Mouse (Mus musculus): ENCODE data around the gene Prdm9. TPM values are rescaled to one million over a fixed set of nuclear protein-coding genes. Genes with fewer than 3 reads are reported as not detected.

Prdm9 gene
- total and polyA plus RNA-seq, 3 experiments, result 4.4 to 6.6 (median 5.0) TPM

- H3K36me3 ChIP-seq (replicated peaks in 1 of 2; ENCODE audit: control insufficient read depth in 1 of 2, insufficient read depth in 1 of 2, low read length in 1 of 2), result no peaks in the 10 kb centered on the region
- in situ Hi-C loops (cut with MboI; ENCODE audit: low pct_ligation_motif_present, low pct_unique_long_range_greater_than_20kb, low sequenced_read_pairs) (no loop called here), dilution Hi-C loops (cut with MboI; ENCODE audit: extremely low pct_ligation_motif_present, extremely low pct_unique_long_range_greater_than_20kb, low sequenced_read_pairs) (no loop called here)
- H3K27me3 ChIP-seq (replicated peaks), result no peaks in the 10 kb centered on the region
- no peak overlapping the region for H3K4me3 ChIP-seq (replicated peaks in 1 of 3; ENCODE audit: low read depth in 2 of 3, low read length in 2 of 3, poor library complexity in 1 of 3)
- no peak for TF ChIP-seq ZMIZ1 (IDR thresholded peaks at IDR 0.05; ENCODE audit: low read depth, low read length)
- no peak for TF ChIP-seq USF1 (IDR thresholded peaks at IDR 0.05; ENCODE audit: low read depth, low read length)
- no peak for TF ChIP-seq CHD2 (IDR thresholded peaks at IDR 0.05; ENCODE audit: low read length)
- TF ChIP-seq RCOR1 (conservative IDR thresholded peaks at IDR 0.05; ENCODE audit: low read depth, low read length), result no peak
- TF ChIP-seq JUN (IDR thresholded peaks at IDR 0.05; ENCODE audit: insufficient read depth, low read depth, low read length), result no peak
- no peak for TF ChIP-seq ETS1 (conservative IDR thresholded peaks at IDR 0.05; ENCODE audit: low read depth, low read length)
- no peak for TF ChIP-seq USF2 (conservative IDR thresholded peaks at IDR 0.05; ENCODE audit: low read depth, low read length)
- TF ChIP-seq MXI1 (IDR thresholded peaks at IDR 0.05; ENCODE audit: low read depth, low read length), result no peak
- no peak for TF ChIP-seq MAZ (IDR thresholded peaks at IDR 0.05; ENCODE audit: low read depth, low read length)
- no peak for TF ChIP-seq MYC (IDR thresholded peaks at IDR 0.05; ENCODE audit: low read depth, low read length)
- TF ChIP-seq JUND (conservative IDR thresholded peaks at IDR 0.05; ENCODE audit: low read depth, low read length), result no peak
- no peak for TF ChIP-seq BHLHE40 (IDR thresholded peaks at IDR 0.05; ENCODE audit: low read depth, low read length)
- TF ChIP-seq CTCF (conservative IDR thresholded peaks at IDR 0.05 in 1 of 2, IDR thresholded peaks at IDR 0.05 in 1 of 2; ENCODE audit: low read depth in 2 of 2, low read length in 2 of 2), result no peak
- no peak for TF ChIP-seq SIN3A (IDR thresholded peaks at IDR 0.05; ENCODE audit: low read length)
- no peaks in the 10 kb centered on the region for H3K4me1 ChIP-seq (ENCODE audit: control insufficient read depth in 1 of 2, insufficient read depth in 2 of 2)
- no peak for DNase-seq (ENCODE audit: extremely low read depth)
- H3K9me3 ChIP-seq (replicated peaks; ENCODE audit: low read length), result no peaks in the 10 kb centered on the region
- no peak overlapping the region for H3K9ac ChIP-seq (ENCODE audit: insufficient read depth, low read depth)
- no peaks in the 10 kb centered on the region for H3K79me2 ChIP-seq (replicated peaks; ENCODE audit: control insufficient read depth, extremely low read depth, insufficient read depth, poor library complexity, severe bottlenecking)
- H3K4me2 ChIP-seq (ENCODE audit: insufficient read depth, low read depth, poor library complexity, severe bottlenecking), result no peak overlapping the region
- no peak overlapping the region for H3K27ac ChIP-seq (ENCODE audit: insufficient read depth, low read depth)
Measured at GRCm38 (mm10) chr17:15599496-15599895, 35.3 kb upstream of the Prdm9 start.

- in situ Hi-C loops (cut with MboI; ENCODE audit: low pct_ligation_motif_present, low pct_unique_long_range_greater_than_20kb, low sequenced_read_pairs) (no loop called here), dilution Hi-C loops (cut with MboI; ENCODE audit: extremely low pct_ligation_motif_present, extremely low pct_unique_long_range_greater_than_20kb, low sequenced_read_pairs) (no loop called here)
- no peaks in the 10 kb centered on the region for H3K79me2 ChIP-seq (replicated peaks; ENCODE audit: control insufficient read depth, extremely low read depth, insufficient read depth, poor library complexity, severe bottlenecking)
- H3K9me3 ChIP-seq (replicated peaks; ENCODE audit: low read length), result no peaks in the 10 kb centered on the region
- H3K27me3 ChIP-seq (replicated peaks), result no peaks in the 10 kb centered on the region
- H3K4me3 ChIP-seq (replicated peaks in 1 of 3; ENCODE audit: low read depth in 2 of 3, low read length in 2 of 3, poor library complexity in 1 of 3), result no peak overlapping the region
- no peaks in the 10 kb centered on the region for H3K36me3 ChIP-seq (replicated peaks in 1 of 2; ENCODE audit: control insufficient read depth in 1 of 2, insufficient read depth in 1 of 2, low read length in 1 of 2)
- TF ChIP-seq MAX (IDR thresholded peaks at IDR 0.05; ENCODE audit: low read length), result no peak
- no peak for TF ChIP-seq E2F4 (IDR thresholded peaks at IDR 0.05; ENCODE audit: insufficient replicate concordance, low read depth, low read length)
- TF ChIP-seq NELFE (IDR thresholded peaks at IDR 0.05; ENCODE audit: low read depth, low read length), result no peak
- TF ChIP-seq CHD1 (IDR thresholded peaks at IDR 0.05; ENCODE audit: low read depth, low read length), result no peak
- TF ChIP-seq CTCF (conservative IDR thresholded peaks at IDR 0.05 in 1 of 2, IDR thresholded peaks at IDR 0.05 in 1 of 2; ENCODE audit: low read depth in 2 of 2, low read length in 2 of 2), result no peak
- TF ChIP-seq SIN3A (IDR thresholded peaks at IDR 0.05; ENCODE audit: low read length), result no peak
- TF ChIP-seq TCF12 (IDR thresholded peaks at IDR 0.05; ENCODE audit: low read depth, low read length), result no peak
- no peak for TF ChIP-seq ELF1 (IDR thresholded peaks at IDR 0.05; ENCODE audit: low read depth, low read length)
- no peak for TF ChIP-seq GABPA (IDR thresholded peaks at IDR 0.05; ENCODE audit: insufficient replicate concordance, low read depth, low read length)
- no peak for TF ChIP-seq EP300 (IDR thresholded peaks at IDR 0.05; ENCODE audit: low read length)
- TF ChIP-seq RCOR1 (conservative IDR thresholded peaks at IDR 0.05; ENCODE audit: low read depth, low read length), result no peak
- no peaks in the 10 kb centered on the region for H3K4me1 ChIP-seq (ENCODE audit: control insufficient read depth in 1 of 2, insufficient read depth in 2 of 2)
- no peak for DNase-seq (ENCODE audit: extremely low read depth)
- no peak overlapping the region for H3K4me2 ChIP-seq (ENCODE audit: insufficient read depth, low read depth, poor library complexity, severe bottlenecking)
- H3K27ac ChIP-seq (ENCODE audit: insufficient read depth, low read depth), result no peak overlapping the region
- H3K9ac ChIP-seq (ENCODE audit: insufficient read depth, low read depth), result no peak overlapping the region
Measured at GRCm38 (mm10) chr17:15591216-15591881, 27.2 kb upstream of the Prdm9 start.

Data from CH12.LX (cell line).